Mouse (Mus musculus) lung, adult 2 months (tissue): ENCODE measurements around the gene Rpa3.

ENCODE experiments used
- CTCF ChIP-seq: fragments of 200-500 bp; IDR thresholded peaks from 2 replicates; pipeline ENCODE4 v1.5.1; 2011; ENCODE audit warnings: mild to moderate bottlenecking, low read length, control low read depth; ENCODE audit not compliant: insufficient read depth
- POLR2A ChIP-seq: fragments of 200-500 bp; IDR thresholded peaks from 2 replicates; pipeline ENCODE4 v1.6.1; 2011; ENCODE audit warnings: low read depth, mild to moderate bottlenecking, control low read depth, low read length, borderline replicate concordance; ENCODE audit errors: extremely low read depth

GRCm38 (mm10) chr6:8276431-8276830 lies 17.5 kb upstream of the Rpa3 start:
- no peak for TF ChIP-seq CTCF
- no peak for TF ChIP-seq POLR2A
